ENCODE assay signal across 8 mouse cellular contexts in genomic region chr2:118813981-118814836, GRCm38 (mm10). TPM values are rescaled to one million over a fixed set of nuclear protein-coding genes. Genes with fewer than 3 reads are reported as not detected.
DNase-seq lines count a peak whose midpoint lies in the region; ATAC-seq and TF ChIP-seq lines count a peak whose summit lies in the region.

TSS of gene Knstrn (plus strand) at chr2:118814003.

- peak; percentile 97 for DNase-seq in kidney, postnatal 0 days (ENCODE audit: low spot score)
- DNase-seq in liver, embryonic 11.5 days (ENCODE audit: low spot score), result peak; percentile 92
- DNase-seq in spleen, postnatal 4 days (ENCODE audit: low spot score in 2 of 2), result peak; percentile 92 to 96

- H3K79me2 ChIP-seq in myocyte (ENCODE audit: control insufficient read depth, insufficient read depth), result peaks cover 6% of the 10 kb centered on the region

- H3K4me2 ChIP-seq in heart, embryonic 13.5 days, result peak within 1 kb of the TSS; percentile 92
- H3K4me2 ChIP-seq in kidney, postnatal 0 days (ENCODE audit: low read length), result peak within 1 kb of the TSS; percentile 88
- peak within 1 kb of the TSS; percentile 84 for H3K4me2 ChIP-seq in liver, embryonic 11.5 days
- peak within 1 kb of the TSS; percentile 82 for H3K4me2 ChIP-seq in myocyte (ENCODE audit: low read depth)

- no peaks in the 10 kb centered on the region; the same call in 1 of the 2 replicates for H3K4me1 ChIP-seq in brown adipose tissue, adult 24 weeks (ENCODE audit: control insufficient read depth, insufficient read depth, insufficient read length, low read length)
- peaks cover 20% of the 10 kb centered on the region for H3K4me1 ChIP-seq in heart, embryonic 13.5 days
- H3K4me1 ChIP-seq in kidney, postnatal 0 days (replicated peaks; ENCODE audit: insufficient read depth, low read length), result no peaks in the 10 kb centered on the region; the same call in 1 of the 2 replicates
- peaks cover 3% of the 10 kb centered on the region for H3K4me1 ChIP-seq in liver, embryonic 11.5 days (replicated peaks; ENCODE audit: control insufficient read depth, insufficient read depth, low read length)

- H3K27me3 ChIP-seq in heart, embryonic 13.5 days (replicated peaks), result peaks cover 5% of the 10 kb centered on the region; the same call in 1 of the 2 replicates
- no peaks in the 10 kb centered on the region for H3K27me3 ChIP-seq in kidney, postnatal 0 days (ENCODE audit: insufficient read depth, low read length)
- H3K27me3 ChIP-seq in liver, embryonic 11.5 days (replicated peaks; ENCODE audit: control insufficient read depth, insufficient read depth, low read length), result no peaks in the 10 kb centered on the region
- no peaks in the 10 kb centered on the region for H3K27me3 ChIP-seq in myocyte (ENCODE audit: control insufficient read depth, insufficient read depth, insufficient read length)

- no peak within 1 kb of the TSS for H3K27ac ChIP-seq in brown adipose tissue, adult 24 weeks (replicated peaks; ENCODE audit: low read depth, low read length)
- peak within 1 kb of the TSS; percentile 73 for H3K27ac ChIP-seq in heart, embryonic 13.5 days (replicated peaks)
- H3K27ac ChIP-seq in kidney, postnatal 0 days, result no peak within 1 kb of the TSS
- peak within 1 kb of the TSS; percentile 72 for H3K27ac ChIP-seq in liver, embryonic 11.5 days (ENCODE audit: low read depth, low read length)

- peak within 1 kb of the TSS; percentile 90 for H3K9ac ChIP-seq in heart, embryonic 13.5 days
- H3K9ac ChIP-seq in kidney, postnatal 0 days (ENCODE audit: low read depth, low read length), result peak within 1 kb of the TSS; percentile 67
- H3K9ac ChIP-seq in liver, embryonic 11.5 days (ENCODE audit: low read depth, low read length), result peak within 1 kb of the TSS; percentile 91

- peak within 1 kb of the TSS; percentile 11 for H3ac ChIP-seq in myocyte (ENCODE audit: control insufficient read depth, insufficient read length)

- H3K4me3 ChIP-seq in brown adipose tissue, adult 24 weeks (ENCODE audit: insufficient read depth, low read depth, low read length), result peak within 1 kb of the TSS; percentile 70
- H3K4me3 ChIP-seq in heart, embryonic 13.5 days, result peak within 1 kb of the TSS; percentile 86
- H3K4me3 ChIP-seq in kidney, postnatal 0 days (replicated peaks; ENCODE audit: low read depth, low read length), result peak within 1 kb of the TSS; percentile 72
- peak within 1 kb of the TSS; percentile 84 for H3K4me3 ChIP-seq in liver, embryonic 11.5 days (ENCODE audit: low read depth, low read length)
- H3K4me3 ChIP-seq in myocyte, result peak within 1 kb of the TSS; percentile 43

- no peaks in the 10 kb centered on the region for H3K9me3 ChIP-seq in heart, embryonic 13.5 days
- H3K9me3 ChIP-seq in kidney, postnatal 0 days (replicated peaks; ENCODE audit: low read length), result no peaks in the 10 kb centered on the region
- H3K9me3 ChIP-seq in liver, embryonic 11.5 days (ENCODE audit: control insufficient read depth, low read length), result no peaks in the 10 kb centered on the region

- peak; percentile 57 for TF ChIP-seq POLR2A in myocyte (IDR thresholded peaks at IDR 0.05; ENCODE audit: insufficient read length, low read depth)

- under 1% methylated on average over 49 of the region's 49 CpGs for WGBS in heart, embryonic 13.5 days
- WGBS in kidney, postnatal 0 days, result under 1% methylated on average over 49 of the region's 49 CpGs
- WGBS in liver, embryonic 11.5 days, result under 1% methylated on average over 49 of the region's 49 CpGs

- no peak; the same call in 1 of the 2 replicates for TF ChIP-seq CTCF in kidney, postnatal 0 days (IDR thresholded peaks at IDR 0.05; ENCODE audit: low read depth)

- peaks cover 36% of the 10 kb centered on the region for H3K36me3 ChIP-seq in heart, embryonic 13.5 days
- peaks cover 10% of the 10 kb centered on the region; the same call in 1 of the 2 replicates for H3K36me3 ChIP-seq in kidney, postnatal 0 days (ENCODE audit: insufficient read depth, low read length)
- H3K36me3 ChIP-seq in liver, embryonic 11.5 days (ENCODE audit: control insufficient read depth, insufficient read depth, low read length), result peaks cover 28% of the 10 kb centered on the region
- peaks cover 4% of the 10 kb centered on the region for H3K36me3 ChIP-seq in myocyte (ENCODE audit: control insufficient read depth, insufficient read depth)

- ATAC-seq in CD4-positive, CD25-positive, alpha-beta regulatory T cell, adult 4 months, result peak; percentile 100
- peak; percentile 97 for ATAC-seq in erythroid progenitor cell, adult 5-6 weeks (replicated peaks; ENCODE audit: low FRiP score, poor library complexity, severe bottlenecking)
- peak; percentile 83 for ATAC-seq in heart, embryonic 13.5 days (ENCODE audit: extremely low read depth, insufficient number of reproducible peaks, low FRiP score, low TSS enrichment)
- ATAC-seq in kidney, postnatal 0 days (replicated peaks; ENCODE audit: low FRiP score, low read depth), result peak; percentile 85
- ATAC-seq in liver, embryonic 11.5 days (replicated peaks; ENCODE audit: low FRiP score), result peak; percentile 93

TF ChIP-seq in myocyte, 11 proteins besides CTCF, POLR2A, EP300 and RAD21:
- TF ChIP-seq E2F4 (IDR thresholded peaks at IDR 0.05; ENCODE audit: insufficient read depth), result peak; percentile 98
- no peak for TF ChIP-seq MAX (IDR thresholded peaks at IDR 0.05; ENCODE audit: low read depth)

RNA-seq across cellular contexts. Expression of gene Knstrn, which starts in this region (rescaled TPM):
- 10 to 100 TPM; 12.8 to 15.2 TPM for polyA plus RNA-seq in CD4-positive, CD25-positive, alpha-beta regulatory T cell, adult 4 months (2017; shearing (Covaris generic))
- 1.5 TPM in 1 of 2 replicates, not detected in the other for polyA plus RNA-seq in brown adipose tissue, adult 24 weeks (2012; ENCODE audit: insufficient read depth, insufficient read length, missing spikeins)
- total RNA-seq in erythroid progenitor cell, adult 5-6 weeks (2015; ENCODE audit: low replicate concordance), result 48.2 and 74.6 TPM in 2 replicates
- total RNA-seq in erythroid progenitor cell, adult 5-6 weeks (2017; ENCODE audit: low replicate concordance), result 156 and 210 TPM in 2 replicates
- 100 and 115 TPM in 2 replicates for polyA plus RNA-seq in heart, embryonic 13.5 days (2015; fragmentation: Nextera tagmentation; extraction: Ambion mirVana)
- 57.5 and 59.4 TPM in 2 replicates for polyA plus RNA-seq in kidney, postnatal 0 days (2015; fragmentation: Nextera tagmentation; extraction: Ambion mirVana)
- polyA plus RNA-seq in liver, embryonic 11.5 days (2014; fragmentation: Nextera tagmentation; extraction: Ambion mirVana), result 127 TPM in 2 replicates
- 42.2 TPM for polyA plus RNA-seq in myocyte (2012; fragmentation: generic; extraction: Trizol)

Comparison
In these comparisons a context has a peak if more than half of its experiments do, and no peak if none do; other contexts are left out.
1. H3K27ac ChIP-seq: peak in heart, embryonic 13.5 days (single experiment) and liver, embryonic 11.5 days (single experiment); none in brown adipose tissue, adult 24 weeks (single experiment) and kidney, postnatal 0 days (single experiment).
2. Peak in every context shown above with its lines, with median percentiles within 50 percentile points of each other: ATAC-seq, H3K4me3 ChIP-seq, H3K4me2 ChIP-seq, H3K9ac ChIP-seq and DNase-seq.